In genomic region chr15:60832586-60832985, GRCm38 (mm10) we compare ENCODE assay signal across 14 mouse cellular contexts. TPM values are rescaled to one million over a fixed set of nuclear protein-coding genes. Genes with fewer than 3 reads are reported as not detected.
DNase-seq lines count a peak whose midpoint lies in the region; ATAC-seq and TF ChIP-seq lines count a peak whose summit lies in the region.
"Had no signal": no experiment of that assay in that cellular context is flagged by ENCODE, and none has a peak within 500 bp of the region (broad histone marks: within the 10 kb centered on the region; RNA-seq: fewer than 3 reads in every experiment).

No protein-coding gene starts in this region.

- H3K4me3 ChIP-seq in intestine, postnatal 0 days (ENCODE audit: low read depth, low read length) = no peak overlapping the region
- no peak overlapping the region for H3K4me3 ChIP-seq in intestine, embryonic 15.5 days (replicated peaks)
- no peak overlapping the region for H3K4me3 ChIP-seq in lung, adult 2 months (replicated peaks; ENCODE audit: extremely low read depth, low read depth, low read length)
- H3K4me3 ChIP-seq: erythroblast, embryonic 14.5 days; midbrain, embryonic 13.5 days; neural tube, embryonic 13.5 days had no signal

- no peak for TF ChIP-seq POLR2A in lung, adult 2 months (IDR thresholded peaks at IDR 0.05; ENCODE audit: borderline replicate concordance, extremely low read depth, low read depth, low read length)

- H3K9me3 ChIP-seq in intestine, postnatal 0 days (ENCODE audit: control insufficient read depth) = no peaks in the 10 kb centered on the region
- H3K9me3 ChIP-seq in intestine, embryonic 15.5 days = no peaks in the 10 kb centered on the region
- H3K9me3 ChIP-seq: midbrain, embryonic 13.5 days; neural tube, embryonic 13.5 days had no signal

- no peak for ATAC-seq in intestine, postnatal 0 days
- no peak for ATAC-seq in intestine, embryonic 15.5 days
- ATAC-seq: midbrain, embryonic 13.5 days; Patski had no signal

- no peak overlapping the region for H3K9ac ChIP-seq in intestine, postnatal 0 days (ENCODE audit: low read depth, low read length)
- no peak overlapping the region for H3K9ac ChIP-seq in intestine, embryonic 15.5 days
- H3K9ac ChIP-seq: hindbrain, embryonic 14.5 days; midbrain, embryonic 13.5 days; neural tube, embryonic 13.5 days had no signal

- TF ChIP-seq CTCF in intestine, postnatal 0 days (IDR thresholded peaks at IDR 0.05; ENCODE audit: low read depth) = peak; percentile 67
- TF ChIP-seq CTCF in lung, adult 2 months (IDR thresholded peaks at IDR 0.05; ENCODE audit: insufficient read depth, low read length) = peak; percentile 10; the same call in 1 of the 2 replicates

- no peak overlapping the region for H3K27ac ChIP-seq in intestine, postnatal 0 days (ENCODE audit: low read depth, low read length)
- H3K27ac ChIP-seq in intestine, embryonic 15.5 days = no peak overlapping the region
- H3K27ac ChIP-seq: hindbrain, embryonic 14.5 days; midbrain, embryonic 13.5 days; neural tube, embryonic 13.5 days had no signal

- 0 out of 2 replicates have a peak, but pooled peaks cover 4% of the 10 kb centered on the region for H3K4me1 ChIP-seq in intestine, postnatal 0 days (replicated peaks; ENCODE audit: control insufficient read depth, insufficient read depth, low read length)
- no peaks in the 10 kb centered on the region for H3K4me1 ChIP-seq in intestine, embryonic 15.5 days (replicated peaks)
- H3K4me1 ChIP-seq in lung, adult 2 months (ENCODE audit: control insufficient read depth, insufficient read depth, low read length) = peaks cover 8% of the 10 kb centered on the region

- no peak for DNase-seq in lung, adult 2 months
- no peak for DNase-seq in lung, postnatal 14 days
- peak; percentile 7 for DNase-seq in CD4-positive helper T cell, adult 2 months (ENCODE audit: low read depth, low spot score)
- peak; percentile 30 for DNase-seq in induced T-regulatory cell, adult 2 months (ENCODE audit: low read depth)
- DNase-seq in adrenal gland, postnatal 4 days (ENCODE audit: low spot score in 2 of 2) = no peak
- DNase-seq: cerebellum, adult 9-11 months; layer of hippocampus, postnatal 36 days had no signal

- no peaks in the 10 kb centered on the region for H3K36me3 ChIP-seq in intestine, postnatal 0 days (ENCODE audit: control insufficient read depth, insufficient read depth)
- H3K36me3 ChIP-seq in intestine, embryonic 15.5 days = no peaks in the 10 kb centered on the region
- H3K36me3 ChIP-seq: midbrain, embryonic 13.5 days; neural tube, embryonic 13.5 days had no signal

- no peaks in the 10 kb centered on the region for H3K27me3 ChIP-seq in intestine, postnatal 0 days (replicated peaks; ENCODE audit: control insufficient read depth, insufficient read depth, low read length)
- no peaks in the 10 kb centered on the region for H3K27me3 ChIP-seq in intestine, embryonic 15.5 days (replicated peaks)
- H3K27me3 ChIP-seq: midbrain, embryonic 13.5 days; neural tube, embryonic 13.5 days; Patski had no signal

- H3K4me2 ChIP-seq in intestine, postnatal 0 days (replicated peaks; ENCODE audit: low read depth) = no peak overlapping the region
- no peak overlapping the region for H3K4me2 ChIP-seq in intestine, embryonic 15.5 days (replicated peaks)
- H3K4me2 ChIP-seq: hindbrain, embryonic 14.5 days; midbrain, embryonic 13.5 days; neural tube, embryonic 13.5 days had no signal

RNA-seq across cellular contexts. Expression of gene Fam84b, which starts 21.0 kb away (rescaled TPM):
- polyA plus RNA-seq in intestine, postnatal 0 days (2015; fragmentation: Nextera tagmentation; extraction: Ambion mirVana) = 71.9 and 82.4 TPM in 2 replicates
- polyA plus RNA-seq in intestine, embryonic 15.5 days (2015; fragmentation: Nextera tagmentation; extraction: Ambion mirVana) = 39.5 and 41.0 TPM in 2 replicates
- 38.2 and 40.9 TPM in 2 replicates for polyA plus RNA-seq in lung, adult 2 months (2012; rRNA removed)
- 10 to 100 TPM; 22.6 to 24.1 TPM for total RNA-seq in adrenal gland, postnatal 4 days (2021)

Comparison
In these comparisons a context has a peak if more than half of its experiments do, and no peak if none do; other contexts are left out.
1. DNase-seq: peak in CD4-positive helper T cell, adult 2 months (single experiment) and induced T-regulatory cell, adult 2 months (single experiment); none in lung, adult 2 months (single experiment), lung, postnatal 14 days (single experiment) and adrenal gland, postnatal 4 days (0 of 2).